Mouse (Mus musculus): Measurements from ENCODE around the gene Zscan10. TPM values are rescaled to one million over a fixed set of nuclear protein-coding genes. Genes with fewer than 3 reads are reported as not detected.

Gene Zscan10
- total RNA-seq (2015; ENCODE audit: low replicate concordance) (not detected in 2 replicates), total RNA-seq (2017; ENCODE audit: low replicate concordance) (not detected in 2 replicates)

GRCm38 (mm10) chr17:23600641-23601622, at the start of gene Zscan10:
TSS of gene Zscan10 (plus strand) at chr17:23600856.
- ATAC-seq (replicated peaks; ENCODE audit: low FRiP score, poor library complexity, severe bottlenecking), result no peak

- peak; percentile 4 for ATAC-seq (replicated peaks; ENCODE audit: low FRiP score, poor library complexity, severe bottlenecking)
Measured at GRCm38 (mm10) chr17:23550856-23551255, 49.8 kb upstream of the Zscan10 start.

GRCm38 (mm10) chr17:23551416-23551815, 49.2 kb upstream of the Zscan10 start:
- no peak for ATAC-seq (replicated peaks; ENCODE audit: low FRiP score, poor library complexity, severe bottlenecking)

- no peak for ATAC-seq (replicated peaks; ENCODE audit: low FRiP score, poor library complexity, severe bottlenecking)
Measured at GRCm38 (mm10) chr17:23551963-23552362, 48.7 kb upstream of the Zscan10 start.

GRCm38 (mm10) chr17:23552896-23553633, 47.6 kb upstream of the Zscan10 start:
- ATAC-seq (replicated peaks; ENCODE audit: low FRiP score, poor library complexity, severe bottlenecking), result no peak

- no peak for ATAC-seq (replicated peaks; ENCODE audit: low FRiP score, poor library complexity, severe bottlenecking)
Measured at GRCm38 (mm10) chr17:23553634-23554120, 47.0 kb upstream of the Zscan10 start.

GRCm38 (mm10) chr17:23554321-23554720, 46.3 kb upstream of the Zscan10 start:
- ATAC-seq (replicated peaks; ENCODE audit: low FRiP score, poor library complexity, severe bottlenecking), result no peak

- ATAC-seq (replicated peaks; ENCODE audit: low FRiP score, poor library complexity, severe bottlenecking), result no peak
Measured at GRCm38 (mm10) chr17:23555243-23555916, 45.3 kb upstream of the Zscan10 start.

GRCm38 (mm10) chr17:23559767-23560166, 40.9 kb upstream of the Zscan10 start:
- no peak for ATAC-seq (replicated peaks; ENCODE audit: low FRiP score, poor library complexity, severe bottlenecking)

GRCm38 (mm10) chr17:23563595-23564367, 36.9 kb upstream of the Zscan10 start, which contains the start of gene Zfp213:
TSS of gene Zfp213 (minus strand) at chr17:23564238.
- peak; percentile 95 for ATAC-seq (replicated peaks; ENCODE audit: low FRiP score, poor library complexity, severe bottlenecking)

- ATAC-seq (replicated peaks; ENCODE audit: low FRiP score, poor library complexity, severe bottlenecking), result peak; percentile 83
Measured at GRCm38 (mm10) chr17:23564368-23564715, 36.3 kb upstream of the Zscan10 start.

- ATAC-seq (replicated peaks; ENCODE audit: low FRiP score, poor library complexity, severe bottlenecking), result no peak
Measured at GRCm38 (mm10) chr17:23566787-23567186, 33.9 kb upstream of the Zscan10 start.

GRCm38 (mm10) chr17:23568370-23568769, 32.3 kb upstream of the Zscan10 start:
- no peak for ATAC-seq (replicated peaks; ENCODE audit: low FRiP score, poor library complexity, severe bottlenecking)

GRCm38 (mm10) chr17:23570017-23570416, 30.6 kb upstream of the Zscan10 start:
- no peak for ATAC-seq (replicated peaks; ENCODE audit: low FRiP score, poor library complexity, severe bottlenecking)

- ATAC-seq (replicated peaks; ENCODE audit: low FRiP score, poor library complexity, severe bottlenecking), result no peak
Measured at GRCm38 (mm10) chr17:23571084-23571483, 29.6 kb upstream of the Zscan10 start.

- ATAC-seq (replicated peaks; ENCODE audit: low FRiP score, poor library complexity, severe bottlenecking), result no peak
Measured at GRCm38 (mm10) chr17:23572059-23572458, 28.6 kb upstream of the Zscan10 start.

GRCm38 (mm10) chr17:23574130-23574529, 26.5 kb upstream of the Zscan10 start:
- no peak for ATAC-seq (replicated peaks; ENCODE audit: low FRiP score, poor library complexity, severe bottlenecking)

GRCm38 (mm10) chr17:23575951-23576552, 24.6 kb upstream of the Zscan10 start:
- ATAC-seq (replicated peaks; ENCODE audit: low FRiP score, poor library complexity, severe bottlenecking), result no peak

GRCm38 (mm10) chr17:23584786-23585185, 15.9 kb upstream of the Zscan10 start:
- no peak for ATAC-seq (replicated peaks; ENCODE audit: low FRiP score, poor library complexity, severe bottlenecking)
